Mouse (Mus musculus): ENCODE data around the gene Pcgf5. TPM values are rescaled to one million over a fixed set of nuclear protein-coding genes. Genes with fewer than 3 reads are reported as not detected.

Pcgf5 gene
- polyA plus RNA-seq, 1 experiment from 2014 or later: 11.9 TPM

DNA sequence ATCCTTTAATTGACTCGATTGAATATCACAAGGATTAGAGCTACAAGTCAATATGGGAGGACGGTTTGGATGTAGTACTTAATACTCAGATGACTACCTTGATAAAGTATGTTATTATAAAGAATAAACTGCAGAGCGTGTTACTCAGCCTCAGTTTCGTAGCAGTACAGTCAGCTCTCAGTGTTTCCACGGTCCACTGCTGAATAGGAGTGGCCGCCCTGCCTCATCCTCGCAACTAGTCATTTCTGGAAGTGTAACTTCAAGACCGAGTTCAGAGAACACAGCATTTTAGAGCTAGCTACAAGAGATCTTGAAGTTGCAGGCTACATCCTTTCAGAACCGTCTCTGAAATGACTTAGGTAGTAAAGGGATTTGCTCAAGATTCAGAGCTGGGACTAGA, 2.8 kb downstream of the Pcgf5 start:
- peaks cover 51% of the 10 kb centered on the region for H3K27me3 ChIP-seq

GRCm38 (mm10) chr19:36362541-36362940, 14.4 kb downstream of the Pcgf5 start:
- no peak overlapping the region for H3K27ac ChIP-seq (replicated peaks)
- H3K27me3 ChIP-seq: no peaks in the 10 kb centered on the region
- no peaks in the 10 kb centered on the region for H3K4me1 ChIP-seq
- WGBS: 90% methylated on average over 5 of the region's 5 CpGs
- H3K4me2 ChIP-seq (replicated peaks): no peak overlapping the region
- no peak overlapping the region for H3K4me3 ChIP-seq
- H3K9ac ChIP-seq (replicated peaks): no peak overlapping the region
- no peaks in the 10 kb centered on the region for H3K9me3 ChIP-seq
- H3K36me3 ChIP-seq: no peaks in the 10 kb centered on the region
- no peak for ATAC-seq (ENCODE audit: low FRiP score, low read depth)

More for the DNA sequence above, 2.8 kb downstream of the Pcgf5 start:
- WGBS: 90% methylated on average over 9 of the region's 9 CpGs
- H3K4me2 ChIP-seq (replicated peaks): no peak overlapping the region
- no peak overlapping the region for H3K27ac ChIP-seq (replicated peaks)
- no peak for ATAC-seq (ENCODE audit: low FRiP score, low read depth)
- peaks cover 10% of the 10 kb centered on the region for H3K4me1 ChIP-seq
- no peaks in the 10 kb centered on the region for H3K36me3 ChIP-seq
- H3K9me3 ChIP-seq: no peaks in the 10 kb centered on the region
- H3K9ac ChIP-seq (replicated peaks): no peak overlapping the region
- no peak overlapping the region for H3K4me3 ChIP-seq

DNA sequence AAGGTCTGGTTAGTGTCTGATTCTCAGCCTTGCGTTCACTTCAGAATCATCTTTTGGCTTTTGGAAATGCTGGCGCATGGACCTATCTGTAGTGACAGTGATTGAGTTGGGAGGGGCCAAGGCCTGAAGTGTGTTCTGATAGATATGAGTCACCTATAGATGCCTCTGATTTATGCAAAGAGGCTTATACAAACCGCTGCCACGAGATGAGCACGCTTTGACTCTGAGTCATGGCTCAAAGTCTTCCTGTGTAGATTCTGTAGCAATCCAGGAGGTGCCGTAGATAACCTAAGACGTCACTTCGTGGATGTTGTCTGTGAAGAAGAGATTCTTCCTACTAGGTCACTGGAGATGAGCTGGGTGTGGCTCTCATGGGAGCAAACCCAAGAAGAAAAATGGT, 16.6 kb downstream of the Pcgf5 start:
- ATAC-seq (ENCODE audit: low FRiP score, low read depth): no peak
- H3K4me3 ChIP-seq: no peak overlapping the region
- no peak overlapping the region for H3K27ac ChIP-seq (replicated peaks)
- no peaks in the 10 kb centered on the region for H3K36me3 ChIP-seq
- WGBS: 89% methylated on average over 8 of the region's 8 CpGs
- H3K4me2 ChIP-seq (replicated peaks): no peak overlapping the region
- no peaks in the 10 kb centered on the region for H3K9me3 ChIP-seq
- H3K4me1 ChIP-seq: no peaks in the 10 kb centered on the region
- H3K27me3 ChIP-seq: no peaks in the 10 kb centered on the region
- no peak overlapping the region for H3K9ac ChIP-seq (replicated peaks)

DNA sequence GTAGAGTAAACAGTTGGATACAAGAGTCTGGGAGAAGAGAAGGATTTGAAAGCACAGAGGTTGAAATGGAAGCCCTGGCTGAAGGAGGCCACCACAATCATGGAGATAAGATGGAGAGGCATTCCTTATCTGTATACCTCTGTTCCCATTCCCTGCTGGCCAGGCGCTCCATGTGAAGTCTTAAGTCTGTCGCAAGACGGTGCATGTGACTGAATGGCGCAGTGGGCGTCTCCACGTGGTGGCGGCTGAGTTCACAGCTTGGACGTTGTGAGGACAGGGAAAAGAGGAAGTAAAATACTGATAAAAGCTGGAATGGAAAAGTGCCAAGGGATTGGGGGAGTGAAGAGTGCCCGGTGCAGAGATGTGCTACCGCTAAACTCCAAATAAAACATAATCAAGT, 23.4 kb downstream of the Pcgf5 start:
- H3K27me3 ChIP-seq: no peaks in the 10 kb centered on the region; the same call in 1 of the 2 replicates
- H3K36me3 ChIP-seq: no peaks in the 10 kb centered on the region
- H3K9me3 ChIP-seq: no peaks in the 10 kb centered on the region
- H3K9ac ChIP-seq (replicated peaks): no peak overlapping the region
- no peak overlapping the region for H3K27ac ChIP-seq (replicated peaks)
- no peaks in the 10 kb centered on the region for H3K4me1 ChIP-seq
- no peak overlapping the region for H3K4me3 ChIP-seq
- H3K4me2 ChIP-seq (replicated peaks): no peak overlapping the region
- ATAC-seq (ENCODE audit: low FRiP score, low read depth): no peak
- 91% methylated on average over 10 of the region's 10 CpGs for WGBS

DNA sequence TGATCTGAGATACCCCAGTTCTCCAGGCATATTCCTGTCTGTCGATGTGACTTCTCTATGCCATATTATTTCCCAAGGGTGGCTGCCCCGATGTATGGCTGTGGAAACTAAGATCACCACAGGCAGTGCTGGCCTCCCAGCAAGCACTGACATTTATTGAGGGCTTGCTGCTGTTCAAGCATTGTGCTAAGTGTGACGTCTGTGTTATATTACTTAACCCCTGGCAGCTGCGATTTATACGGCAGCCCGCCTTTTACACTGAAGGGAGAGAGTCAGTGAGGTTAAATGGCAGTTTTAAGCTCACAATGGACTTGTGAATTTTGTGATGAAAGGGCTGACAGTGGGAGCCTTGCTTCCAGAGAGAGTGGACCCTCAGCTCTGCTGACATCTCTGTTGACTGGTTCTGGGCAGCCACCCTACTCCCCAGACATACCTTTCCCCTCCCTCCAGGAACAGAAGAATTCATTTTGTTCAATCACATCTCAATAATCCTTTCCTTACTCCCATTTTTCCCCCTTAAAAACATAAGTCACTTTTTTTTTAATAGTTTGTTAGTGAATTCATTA, 25.0 kb downstream of the Pcgf5 start:
- no peak for ATAC-seq (ENCODE audit: low FRiP score, low read depth)
- no peaks in the 10 kb centered on the region for H3K9me3 ChIP-seq
- WGBS: 52% methylated on average over 6 of the region's 6 CpGs
- H3K27me3 ChIP-seq: peaks cover 4% of the 10 kb centered on the region; the same call in 1 of the 2 replicates
- no peaks in the 10 kb centered on the region for H3K36me3 ChIP-seq
- no peak overlapping the region for H3K4me2 ChIP-seq (replicated peaks)
- H3K4me3 ChIP-seq: no peak overlapping the region
- H3K27ac ChIP-seq (replicated peaks): no peak overlapping the region
- H3K4me1 ChIP-seq: no peaks in the 10 kb centered on the region
- no peak overlapping the region for H3K9ac ChIP-seq (replicated peaks)

- Histone ChIP-seq H3K4me3 (no peak overlapping the region), H3K27ac (replicated peaks) (no peak overlapping the region), H3K4me1 (no peaks in the 10 kb centered on the region), H3K9ac (replicated peaks) (no peak overlapping the region), H3K36me3 (no peaks in the 10 kb centered on the region), H3K9me3 (no peaks in the 10 kb centered on the region), H3K27me3 (peaks cover 4% of the 10 kb centered on the region; the same call in 1 of the 2 replicates), H3K4me2 (replicated peaks) (no peak overlapping the region)
- WGBS: 86% methylated on average over 11 of the region's 11 CpGs
- no peak for ATAC-seq (ENCODE audit: low FRiP score, low read depth)
Observed at GRCm38 (mm10) chr19:36375200-36375783, 27.2 kb downstream of the Pcgf5 start.

GRCm38 (mm10) chr19:36377729-36378128, 29.6 kb downstream of the Pcgf5 start:
- H3K36me3 ChIP-seq: no peaks in the 10 kb centered on the region
- no peak overlapping the region for H3K4me3 ChIP-seq
- H3K27me3 ChIP-seq: peaks cover 4% of the 10 kb centered on the region; the same call in 1 of the 2 replicates
- no peaks in the 10 kb centered on the region for H3K9me3 ChIP-seq
- H3K27ac ChIP-seq (replicated peaks): no peak overlapping the region
- no peak overlapping the region for H3K9ac ChIP-seq (replicated peaks)
- WGBS: 81% methylated on average over 7 of the region's 7 CpGs
- 0 out of 2 replicates have a peak, but pooled peaks have one; percentile 23 for ATAC-seq (ENCODE audit: low FRiP score, low read depth)
- no peak overlapping the region for H3K4me2 ChIP-seq (replicated peaks)
- no peaks in the 10 kb centered on the region for H3K4me1 ChIP-seq

DNA sequence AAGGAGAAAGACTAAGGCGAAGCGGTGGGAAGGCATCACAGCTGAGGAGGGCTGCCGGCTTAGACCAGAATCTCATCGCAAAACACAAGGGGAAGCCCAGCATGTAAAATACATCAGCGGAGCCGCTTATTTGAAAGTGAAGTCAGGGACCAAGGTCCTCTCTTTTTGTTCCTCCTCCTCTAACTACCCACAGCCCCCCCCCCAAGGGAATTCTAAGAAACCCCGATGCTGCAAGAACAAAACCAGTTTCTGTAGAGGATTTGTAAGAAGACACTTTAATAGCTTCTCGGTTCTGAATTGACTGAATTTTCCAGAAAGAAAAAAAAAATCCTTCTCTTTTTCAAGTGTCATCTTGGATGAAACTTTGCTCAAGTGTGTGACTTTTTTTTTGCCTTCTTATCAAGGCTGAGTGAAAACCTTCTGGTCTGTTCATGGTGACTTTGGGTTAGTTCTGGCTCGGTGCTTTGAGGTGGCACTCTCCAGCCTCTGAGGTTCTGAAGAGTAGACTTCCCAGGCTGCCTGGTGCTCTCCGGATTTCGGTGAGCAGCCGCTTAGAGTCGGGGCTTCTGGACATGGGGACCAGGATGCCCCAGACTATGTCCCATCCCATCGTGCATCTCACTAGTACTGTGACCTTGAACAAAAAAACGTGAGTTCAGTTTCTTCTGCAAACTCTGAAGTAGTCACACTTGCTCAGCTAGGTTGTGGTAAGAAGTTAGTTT, 30.6 kb downstream of the Pcgf5 start:
- H3K4me3 ChIP-seq: no peak overlapping the region
- no peak overlapping the region for H3K4me2 ChIP-seq (replicated peaks)
- no peak for ATAC-seq (ENCODE audit: low FRiP score, low read depth)
- no peak overlapping the region for H3K9ac ChIP-seq (replicated peaks)
- no peaks in the 10 kb centered on the region for H3K4me1 ChIP-seq
- no peaks in the 10 kb centered on the region for H3K9me3 ChIP-seq
- no peaks in the 10 kb centered on the region for H3K36me3 ChIP-seq
- no peak overlapping the region for H3K27ac ChIP-seq (replicated peaks)
- peaks cover 4% of the 10 kb centered on the region; the same call in 1 of the 2 replicates for H3K27me3 ChIP-seq
- WGBS: 60% methylated on average over 15 of the region's 15 CpGs

- 89% methylated on average over 3 of the region's 3 CpGs for WGBS
- Histone ChIP-seq H3K27ac (replicated peaks) (no peak overlapping the region), H3K4me3 (no peak overlapping the region), H3K36me3 (no peaks in the 10 kb centered on the region), H3K9ac (replicated peaks) (no peak overlapping the region), H3K27me3 (no peaks in the 10 kb centered on the region; the same call in 1 of the 2 replicates), H3K9me3 (no peaks in the 10 kb centered on the region), H3K4me2 (replicated peaks) (no peak overlapping the region), H3K4me1 (no peaks in the 10 kb centered on the region)
- ATAC-seq (ENCODE audit: low FRiP score, low read depth): no peak
Observed at GRCm38 (mm10) chr19:36382901-36383300, 34.8 kb downstream of the Pcgf5 start.

GRCm38 (mm10) chr19:36383977-36384376, 35.9 kb downstream of the Pcgf5 start:
- Histone ChIP-seq H3K4me2 (replicated peaks) (no peak overlapping the region), H3K4me3 (no peak overlapping the region), H3K27me3 (no peaks in the 10 kb centered on the region), H3K9me3 (no peaks in the 10 kb centered on the region), H3K27ac (replicated peaks) (no peak overlapping the region), H3K9ac (replicated peaks) (no peak overlapping the region), H3K4me1 (no peaks in the 10 kb centered on the region), H3K36me3 (no peaks in the 10 kb centered on the region)
- ATAC-seq (ENCODE audit: low FRiP score, low read depth): no peak
- WGBS: 80% methylated on average over 5 of the region's 5 CpGs

DNA sequence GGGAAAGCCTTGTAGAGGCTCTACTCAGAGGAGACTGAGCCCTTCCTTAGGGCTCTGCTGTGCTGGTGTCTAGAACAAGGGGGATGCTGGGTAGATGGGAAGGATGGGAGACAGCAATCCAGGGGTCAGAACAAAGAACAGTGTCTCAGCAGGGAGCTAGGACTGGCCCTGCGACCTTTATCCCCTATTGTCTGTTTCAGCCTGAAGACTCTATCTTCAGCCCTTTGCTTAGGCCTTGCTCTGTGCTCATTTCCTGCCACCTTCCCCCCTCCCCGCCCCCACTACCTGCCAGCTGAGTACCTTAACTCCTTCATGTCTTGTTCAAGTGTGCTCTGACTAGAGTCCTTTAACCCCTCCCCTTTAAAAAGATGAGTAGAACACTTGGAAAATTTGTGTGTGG, 36.3 kb downstream of the Pcgf5 start:
- Histone ChIP-seq H3K27ac (replicated peaks) (no peak overlapping the region), H3K36me3 (no peaks in the 10 kb centered on the region), H3K4me2 (replicated peaks) (no peak overlapping the region), H3K27me3 (no peaks in the 10 kb centered on the region), H3K9ac (replicated peaks) (no peak overlapping the region), H3K4me1 (no peaks in the 10 kb centered on the region), H3K4me3 (no peak overlapping the region), H3K9me3 (no peaks in the 10 kb centered on the region)
- ATAC-seq (ENCODE audit: low FRiP score, low read depth): no peak
- WGBS: 6% methylated on average over 2 of the region's 2 CpGs

DNA sequence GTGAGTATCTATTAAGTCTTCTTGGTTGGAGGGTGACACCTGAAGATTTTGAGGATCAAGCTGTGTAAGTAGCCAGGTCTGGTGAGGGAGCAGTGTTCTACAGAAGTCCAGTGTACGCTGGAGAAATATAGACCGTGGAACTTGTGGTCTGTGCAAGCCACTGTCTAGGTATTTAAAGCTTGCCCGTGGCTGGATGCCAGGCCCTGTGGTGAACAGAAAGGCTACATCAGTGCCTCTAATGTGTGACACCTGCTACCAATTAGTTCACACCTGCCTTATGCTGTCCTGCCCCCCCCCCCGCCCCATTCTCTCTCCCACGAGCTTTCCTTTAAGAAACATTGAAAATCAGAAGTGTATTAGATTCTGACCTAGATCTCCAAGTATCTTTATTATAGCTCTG, 40.4 kb downstream of the Pcgf5 start:
- no peaks in the 10 kb centered on the region for H3K36me3 ChIP-seq
- H3K27me3 ChIP-seq: no peaks in the 10 kb centered on the region
- no peaks in the 10 kb centered on the region for H3K4me1 ChIP-seq
- 93% methylated on average over 5 of the region's 5 CpGs for WGBS
- H3K9ac ChIP-seq (replicated peaks): no peak overlapping the region
- H3K9me3 ChIP-seq: no peaks in the 10 kb centered on the region
- H3K4me2 ChIP-seq (replicated peaks): no peak overlapping the region
- no peak overlapping the region for H3K4me3 ChIP-seq
- ATAC-seq (ENCODE audit: low FRiP score, low read depth): no peak
- H3K27ac ChIP-seq (replicated peaks): no peak overlapping the region
